ENCODE assay signal across 8 mouse cellular contexts in the genomic region with DNA sequence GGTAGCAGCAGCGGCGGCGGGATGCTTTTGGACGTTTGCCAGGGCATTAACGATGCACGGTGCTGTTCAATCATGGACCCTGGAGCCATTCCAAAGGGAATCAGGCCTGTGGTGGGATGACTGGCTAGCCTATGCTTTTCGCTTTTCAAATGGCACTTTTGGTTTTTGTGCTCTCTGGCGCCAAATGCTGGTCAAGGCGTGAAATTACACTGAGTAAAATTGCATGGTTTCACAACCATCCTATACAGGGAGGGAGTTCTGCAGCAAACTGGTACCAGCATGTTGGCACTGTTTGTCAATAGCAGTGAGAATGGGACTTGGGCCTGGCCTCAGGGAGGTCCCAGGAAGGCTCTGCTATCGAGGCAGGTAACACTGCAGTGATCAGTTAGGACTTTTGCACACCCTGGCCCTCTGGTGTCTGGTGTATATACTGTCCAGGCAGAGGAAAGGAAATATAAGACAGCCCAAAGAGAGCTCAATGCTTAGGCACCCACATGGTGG. TPM values are rescaled to one million over a fixed set of nuclear protein-coding genes. Genes with fewer than 3 reads are reported as not detected.
A peak's percentile ranks its signal among the peaks of the same experiment; 100 is the strongest.
DNase-seq lines count a peak whose midpoint lies in the region; ATAC-seq lines count a peak whose summit lies in the region.

No protein-coding gene starts in this region.

- peak; percentile 73 for ATAC-seq in erythroid progenitor cell, adult 5-6 weeks (replicated peaks; ENCODE audit: low FRiP score, poor library complexity, severe bottlenecking)
- ATAC-seq in hindbrain, embryonic 16.5 days, result peak; percentile 94

- H3K9ac ChIP-seq in hindbrain, embryonic 16.5 days (ENCODE audit: low read depth, low read length), result peak overlapping the region; percentile 50

- H3K9me3 ChIP-seq in heart, embryonic 10.5 days, result no peaks in the 10 kb centered on the region
- no peaks in the 10 kb centered on the region for H3K9me3 ChIP-seq in hindbrain, embryonic 16.5 days (ENCODE audit: control insufficient read depth, low read length)
- no peaks in the 10 kb centered on the region; the same call in 1 of the 2 replicates for H3K9me3 ChIP-seq in megakaryocyte, embryonic 14.5 days

- no peak overlapping the region for H3K27ac ChIP-seq in heart, embryonic 10.5 days
- peak overlapping the region; percentile 76 for H3K27ac ChIP-seq in hindbrain, embryonic 16.5 days (ENCODE audit: low read depth, low read length)

- no peaks in the 10 kb centered on the region for H3K4me1 ChIP-seq in heart, embryonic 10.5 days
- H3K4me1 ChIP-seq in hindbrain, embryonic 16.5 days (ENCODE audit: control insufficient read depth, insufficient read depth, low read depth, low read length), result peaks cover 4% of the 10 kb centered on the region
- peaks cover 16% of the 10 kb centered on the region for H3K4me1 ChIP-seq in megakaryocyte, embryonic 14.5 days

- no peaks in the 10 kb centered on the region for H3K36me3 ChIP-seq in heart, embryonic 10.5 days
- H3K36me3 ChIP-seq in hindbrain, embryonic 16.5 days (ENCODE audit: control insufficient read depth, insufficient read depth, low read length), result no peaks in the 10 kb centered on the region
- no peaks in the 10 kb centered on the region for H3K36me3 ChIP-seq in megakaryocyte, embryonic 14.5 days (replicated peaks; ENCODE audit: low read length)

- H3K4me3 ChIP-seq in heart, embryonic 10.5 days, result no peak overlapping the region
- H3K4me3 ChIP-seq in hindbrain, embryonic 16.5 days (ENCODE audit: low read length), result peak overlapping the region; percentile 20
- peak overlapping the region; percentile 78 for H3K4me3 ChIP-seq in megakaryocyte, embryonic 14.5 days (replicated peaks)

- peak; percentile 17 to 72 for DNase-seq in heart, adult 18-20 months
- DNase-seq in heart, embryonic 10.5 days (ENCODE audit: low spot score), result no peak
- DNase-seq in brain, embryonic 18.5 days (ENCODE audit: low read depth, low spot score), result peak; percentile 71
- DNase-seq in left cerebral cortex, postnatal 10 days (ENCODE audit: extremely low spot score in 1 of 2, low spot score in 2 of 2), result peak; percentile 44 to 75
- peak; percentile 76 to 79 for DNase-seq in right cerebral cortex, postnatal 10 days (ENCODE audit: low spot score in 2 of 2)

- H3K27me3 ChIP-seq in heart, embryonic 10.5 days (ENCODE audit: insufficient read depth, poor library complexity, severe bottlenecking), result no peaks in the 10 kb centered on the region
- no peaks in the 10 kb centered on the region for H3K27me3 ChIP-seq in hindbrain, embryonic 16.5 days (replicated peaks; ENCODE audit: control insufficient read depth, insufficient read depth, low read length)
- peaks cover 27% of the 10 kb centered on the region for H3K27me3 ChIP-seq in megakaryocyte, embryonic 14.5 days (replicated peaks)

- H3K4me2 ChIP-seq in hindbrain, embryonic 16.5 days (ENCODE audit: low read length), result peak overlapping the region; percentile 49

- WGBS in heart, embryonic 10.5 days, result 9% methylated on average over 10 of the region's 10 CpGs
- WGBS in hindbrain, embryonic 16.5 days, result 3% methylated on average over 10 of the region's 10 CpGs

- intact Hi-C loops in left cerebral cortex, postnatal 10 days (cut with DNase I), result no loop called here

RNA-seq across cellular contexts. Expression of a gene that starts 18.6 kb away (rescaled TPM):
- total RNA-seq in heart, adult 18-20 months (2021), result 10 to 100 TPM; 10.9 to 12.4 TPM
- polyA plus RNA-seq in heart, embryonic 10.5 days (2016; fragmentation: Nextera tagmentation; extraction: Ambion mirVana), result 70.6 and 98.8 TPM in 2 replicates
- 59.5 and 78.9 TPM in 2 replicates for total RNA-seq in erythroid progenitor cell, adult 5-6 weeks (2015; ENCODE audit: low replicate concordance)
- 19.3 and 43.4 TPM in 2 replicates for total RNA-seq in erythroid progenitor cell, adult 5-6 weeks (2017; ENCODE audit: low replicate concordance)
- 42.4 and 43.4 TPM in 2 replicates for polyA plus RNA-seq in hindbrain, embryonic 16.5 days (2015; fragmentation: Nextera tagmentation; extraction: Ambion mirVana)
- total RNA-seq in left cerebral cortex, postnatal 10 days (2021), result 10 to 100 TPM; 19.5 to 23.5 TPM
- polyA plus RNA-seq in megakaryocyte, embryonic 14.5 days (2012; ENCODE audit: insufficient read depth, low replicate concordance), result 1.7 TPM in 1 of 2 replicates, not detected in the other

RNA-seq across cellular contexts. Expression of a gene that starts 44.5 kb away (rescaled TPM):
- 100 to 1,000 TPM; 684 to 750 TPM for total RNA-seq in heart, adult 18-20 months (2021)
- polyA plus RNA-seq in heart, embryonic 10.5 days (2016; fragmentation: Nextera tagmentation; extraction: Ambion mirVana), result 712 and 1,091 TPM in 2 replicates
- 250 and 267 TPM in 2 replicates for total RNA-seq in erythroid progenitor cell, adult 5-6 weeks (2015; ENCODE audit: low replicate concordance)
- total RNA-seq in erythroid progenitor cell, adult 5-6 weeks (2017; ENCODE audit: low replicate concordance), result 172 and 193 TPM in 2 replicates
- 710 and 718 TPM in 2 replicates for polyA plus RNA-seq in hindbrain, embryonic 16.5 days (2015; fragmentation: Nextera tagmentation; extraction: Ambion mirVana)
- total RNA-seq in left cerebral cortex, postnatal 10 days (2021), result 100 to 1,000 TPM; 812 to 832 TPM
- polyA plus RNA-seq in megakaryocyte, embryonic 14.5 days (2012; ENCODE audit: insufficient read depth, low replicate concordance), result 965 and 1,779 TPM in 2 replicates
